Mouse (Mus musculus) E14TG2a.4 (cell line): ENCODE measurements around the gene Rbm3.
A peak's percentile ranks its signal among the peaks of the same experiment; 100 is the strongest.

ENCODE experiments used
- H3K27me3 ChIP-seq: 2 replicates; pipeline ENCODE4 v1.6.1; 2014; ENCODE audit warnings: low read length, control low read depth; ENCODE audit not compliant: insufficient read depth
- H3K36me3 ChIP-seq: 2 replicates; pipeline ENCODE4 v1.6.1; 2014; ENCODE audit warnings: low read length, control low read depth; ENCODE audit not compliant: insufficient read depth
- H3K4me1 ChIP-seq: replicated peaks from 2 replicates; pipeline ENCODE4 v1.6.1; 2014; ENCODE audit warnings: low read depth, low read length, control low read depth
- H3K4me3 ChIP-seq: replicated peaks from 2 replicates; pipeline ENCODE4 v1.5.1; 2014; ENCODE audit warnings: mild to moderate bottlenecking, low read length
- H3K9me3 ChIP-seq: 2 replicates; pipeline ENCODE4 v1.6.1; 2014; ENCODE audit warnings: low read length, control low read depth
- CTCF ChIP-seq: conservative IDR thresholded peaks from 2 replicates; pipeline ENCODE4 v1.5.1; 2014; ENCODE audit warnings: low read length
- NANOG ChIP-seq: IDR thresholded peaks from 2 replicates; pipeline ENCODE4 v1.6.1; 2014; ENCODE audit warnings: borderline replicate concordance, low read length, mixed read lengths
- POU5F1 ChIP-seq: IDR thresholded peaks from 2 replicates; pipeline ENCODE4 v1.6.1; 2014; ENCODE audit warnings: low read length, borderline replicate concordance

Gene Rbm3

GRCm38 (mm10) chrX:8145153-8145991 lies at the start of gene Rbm3:
Gene Rbm3 (minus strand): TSS chrX:8145880.
- TF ChIP-seq POU5F1 = no peak
- no peak for TF ChIP-seq NANOG
- no peak for TF ChIP-seq CTCF
- peaks cover 47% of the 10 kb centered on the region for H3K36me3 ChIP-seq
- no peaks in the 10 kb centered on the region for H3K9me3 ChIP-seq
- peak within 1 kb of the TSS; percentile 88 for H3K4me3 ChIP-seq
- H3K27me3 ChIP-seq = no peaks in the 10 kb centered on the region
- peaks cover 25% of the 10 kb centered on the region for H3K4me1 ChIP-seq

GRCm38 (mm10) chrX:8193419-8193723 lies 47.7 kb upstream of the Rbm3 start, which contains the start of gene Ebp:
Gene Ebp (minus strand): TSS chrX:8193512.
- H3K4me3 ChIP-seq = peak within 1 kb of the TSS; percentile 80
- no peaks in the 10 kb centered on the region for H3K9me3 ChIP-seq
- peaks cover 36% of the 10 kb centered on the region for H3K4me1 ChIP-seq
- TF ChIP-seq POU5F1 (no peak), NANOG (no peak), CTCF (no peak)
- peaks cover 22% of the 10 kb centered on the region for H3K36me3 ChIP-seq
- H3K27me3 ChIP-seq = no peaks in the 10 kb centered on the region

- Histone ChIP-seq H3K4me3 (peak overlapping the region; percentile 80), H3K36me3 (peaks cover 20% of the 10 kb centered on the region), H3K27me3 (no peaks in the 10 kb centered on the region), H3K9me3 (no peaks in the 10 kb centered on the region), H3K4me1 (peaks cover 31% of the 10 kb centered on the region)
- TF ChIP-seq CTCF (no peak), NANOG (no peak), POU5F1 (no peak)
These were observed 47.1 kb upstream of the Rbm3 start for GRCm38 (mm10) chrX:8192640-8193418.

- H3K9me3 ChIP-seq = no peaks in the 10 kb centered on the region
- peaks cover 21% of the 10 kb centered on the region for H3K36me3 ChIP-seq
- H3K4me3 ChIP-seq = peak overlapping the region; percentile 80
- no peak for TF ChIP-seq POU5F1
- TF ChIP-seq CTCF = no peak
- TF ChIP-seq NANOG = no peak
- no peaks in the 10 kb centered on the region for H3K27me3 ChIP-seq
- peaks cover 25% of the 10 kb centered on the region for H3K4me1 ChIP-seq
These were observed 46.5 kb upstream of the Rbm3 start for GRCm38 (mm10) chrX:8192126-8192639.

- Histone ChIP-seq H3K4me3 (0 out of 2 replicates have a peak overlapping the region, but pooled peaks have one; percentile 17), H3K36me3 (peaks cover 35% of the 10 kb centered on the region), H3K27me3 (no peaks in the 10 kb centered on the region), H3K9me3 (no peaks in the 10 kb centered on the region), H3K4me1 (peaks cover 51% of the 10 kb centered on the region)
- TF ChIP-seq NANOG (peak; percentile 72; the same call in 1 of the 2 replicates), CTCF (no peak)
These were observed 37.3 kb upstream of the Rbm3 start for GRCm38 (mm10) chrX:8182871-8183540.

- peaks cover 55% of the 10 kb centered on the region for H3K4me1 ChIP-seq
- H3K9me3 ChIP-seq = no peaks in the 10 kb centered on the region
- H3K27me3 ChIP-seq = no peaks in the 10 kb centered on the region
- peaks cover 3% of the 10 kb centered on the region for H3K36me3 ChIP-seq
- TF ChIP-seq NANOG = no peak
- no peak for TF ChIP-seq CTCF
- no peak overlapping the region for H3K4me3 ChIP-seq
These were observed 34.0 kb upstream of the Rbm3 start for GRCm38 (mm10) chrX:8179646-8180045.

- Histone ChIP-seq H3K4me3 (no peak overlapping the region), H3K36me3 (peaks cover 5% of the 10 kb centered on the region), H3K4me1 (peaks cover 56% of the 10 kb centered on the region), H3K9me3 (no peaks in the 10 kb centered on the region), H3K27me3 (no peaks in the 10 kb centered on the region)
- TF ChIP-seq NANOG = no peak
- no peak for TF ChIP-seq POU5F1
- no peak for TF ChIP-seq CTCF
These were observed 33.2 kb upstream of the Rbm3 start for GRCm38 (mm10) chrX:8178871-8179270.
